23 mouse cellular contexts compared by ENCODE assay signal in genomic region chr12:59391103-59391502, GRCm38 (mm10).
A peak's percentile ranks its signal among the peaks of the same experiment; 100 is the strongest.
DNase-seq lines count a peak whose midpoint lies in the region; ATAC-seq and TF ChIP-seq lines count a peak whose summit lies in the region.
"Had no signal": no experiment of that assay in that cellular context is flagged by ENCODE, and none has a peak within 500 bp of the region (broad histone marks: within the 10 kb centered on the region; RNA-seq: fewer than 3 reads in every experiment).

No protein-coding gene starts in this region.

- no peak overlapping the region for H3K27ac ChIP-seq in layer of hippocampus, adult 2 months
- no peak overlapping the region for H3K27ac ChIP-seq in lung, postnatal 0 days (ENCODE audit: low read length)

- H3K36me3 ChIP-seq in lung, postnatal 0 days (ENCODE audit: insufficient read depth, low read length), result no peaks in the 10 kb centered on the region
- H3K36me3 ChIP-seq: G1E had no signal

- 89% methylated on average over 3 of the region's 3 CpGs for whole genome bisulfite sequencing in lung, postnatal 0 days

- no peak for TF ChIP-seq EP300 in lung, postnatal 0 days (IDR thresholded peaks at IDR 0.05)

- peak; percentile 70 for ATAC-seq in frontal cortex, adult (ENCODE audit: low TSS enrichment)
- no peak for ATAC-seq in lung, postnatal 0 days
- ATAC-seq: activated CD4-positive, CD25-positive, alpha-beta regulatory T cell, adult 4 months; CD4-positive, CD25-positive, alpha-beta regulatory T cell, adult 4 months; Patski had no signal

- no peak overlapping the region for H3K9ac ChIP-seq in lung, postnatal 0 days (replicated peaks; ENCODE audit: low read depth)

- no peak for DNase-seq in frontal cortex, postnatal 25 days (ENCODE audit: low spot score in 2 of 2)
- peak in 1 of 2 experiments; percentile 24 for DNase-seq in layer of hippocampus, adult 2 months (ENCODE audit: low spot score in 2 of 2)
- DNase-seq in layer of hippocampus, postnatal 14 days (ENCODE audit: low spot score in 2 of 2), result no peak
- peak; percentile 20 for DNase-seq in layer of hippocampus, adult 9-11 months
- DNase-seq in layer of hippocampus, postnatal 36 days, result no peak
- peak; percentile 67 for DNase-seq in brain, adult 2 months (ENCODE audit: low read depth, low spot score)
- no peak for DNase-seq in lung, postnatal 0 days (ENCODE audit: low spot score)
- DNase-seq: adrenal gland, adult 2 months; adrenal gland, adult 8-10 months; adrenal gland, postnatal 10 days; adrenal gland, postnatal 14 days; adrenal gland, postnatal 25 days; adrenal gland, postnatal 36 days; B cell, adult 2 months; cerebellum, adult 11 months; cerebellum, adult 11-12 months; cerebellum, adult 18-20 months had no signal

- no peak overlapping the region for H3K4me3 ChIP-seq in layer of hippocampus, adult 2 months
- H3K4me3 ChIP-seq in lung, postnatal 0 days (ENCODE audit: low read depth, low read length), result no peak overlapping the region

- H3K27me3 ChIP-seq in lung, postnatal 0 days (replicated peaks; ENCODE audit: insufficient read depth, low read length), result no peaks in the 10 kb centered on the region
- H3K27me3 ChIP-seq: CH12.LX had no signal

- H3K4me1 ChIP-seq in lung, postnatal 0 days (ENCODE audit: insufficient read depth, low read depth, low read length), result no peaks in the 10 kb centered on the region

- H3K9me3 ChIP-seq in lung, postnatal 0 days (ENCODE audit: low read length), result no peaks in the 10 kb centered on the region
- H3K9me3 ChIP-seq: G1E had no signal

- TF ChIP-seq CTCF in layer of hippocampus, adult 2 months (conservative IDR thresholded peaks at IDR 0.05), result peak; percentile 25; the same call in 1 of the 2 replicates
- no peak for TF ChIP-seq CTCF in lung, postnatal 0 days (IDR thresholded peaks at IDR 0.05)

- H3K4me2 ChIP-seq in lung, postnatal 0 days (replicated peaks; ENCODE audit: low read depth, low read length), result no peak overlapping the region

Comparison
In these comparisons a context has a peak if more than half of its experiments do, and no peak if none do; other contexts are left out.
1. DNase-seq: peak in layer of hippocampus, adult 9-11 months (single experiment) and brain, adult 2 months (single experiment); none in frontal cortex, postnatal 25 days (0 of 2), layer of hippocampus, postnatal 14 days (0 of 2), layer of hippocampus, postnatal 36 days (0 of 2) and lung, postnatal 0 days (single experiment).